Comparison of ENCODE assay signal across 19 mouse cellular contexts in genomic region chr9:62281991-62282390, GRCm38 (mm10). TPM values are rescaled to one million over a fixed set of nuclear protein-coding genes. Genes with fewer than 3 reads are reported as not detected.
"Had no signal": no experiment of that assay in that cellular context is flagged by ENCODE, and none has a peak within 500 bp of the region (broad histone marks: within the 10 kb centered on the region; RNA-seq: fewer than 3 reads in every experiment).

Gene Spesp1, minus strand, starts transcription at chr9:62282208.

- H3K4me1 ChIP-seq: limb, embryonic 12.5 days; liver, embryonic 13.5 days; lung, embryonic 15.5 days; midbrain, embryonic 15.5 days; neural tube, embryonic 12.5 days had no signal

- H3K4me2 ChIP-seq: limb, embryonic 12.5 days; liver, embryonic 13.5 days; lung, embryonic 15.5 days; midbrain, embryonic 15.5 days; neural tube, embryonic 12.5 days had no signal

- ATAC-seq: liver, postnatal 0 days; midbrain, embryonic 15.5 days had no signal

- H3K4me3 ChIP-seq: layer of hippocampus, adult 2 months; limb, embryonic 12.5 days; liver, embryonic 13.5 days; lung, embryonic 15.5 days; midbrain, embryonic 15.5 days; neural tube, embryonic 12.5 days had no signal

- H3K36me3 ChIP-seq: limb, embryonic 12.5 days; liver, embryonic 13.5 days; lung, embryonic 15.5 days; midbrain, embryonic 15.5 days; neural tube, embryonic 12.5 days had no signal

- H3K27ac ChIP-seq: layer of hippocampus, adult 2 months; limb, embryonic 12.5 days; liver, embryonic 13.5 days; lung, embryonic 15.5 days; macrophage; midbrain, embryonic 15.5 days; neural tube, embryonic 12.5 days had no signal

- H3K27me3 ChIP-seq: limb, embryonic 12.5 days; liver, embryonic 13.5 days; lung, embryonic 15.5 days; midbrain, embryonic 15.5 days; neural tube, embryonic 12.5 days had no signal

- DNase-seq: kidney, postnatal 10 days; kidney, postnatal 4 days; liver; liver, embryonic 13.5 days; liver, postnatal 0 days; lung, postnatal 14 days; retina, postnatal 1 day; right cerebral cortex, postnatal 14 days; thymus, postnatal 36 days had no signal

- H3K9me3 ChIP-seq: limb, embryonic 12.5 days; liver, embryonic 13.5 days; lung, embryonic 15.5 days; midbrain, embryonic 15.5 days; neural tube, embryonic 12.5 days had no signal

- H3K9ac ChIP-seq: limb, embryonic 12.5 days; liver, embryonic 13.5 days; liver, postnatal 0 days; lung, embryonic 15.5 days; midbrain, embryonic 15.5 days; neural tube, embryonic 12.5 days had no signal

RNA-seq across cellular contexts. Expression of gene Spesp1, which starts in this region (rescaled TPM):
- polyA plus RNA-seq: kidney, embryonic 14.5 days; limb, embryonic 12.5 days; liver, embryonic 13.5 days; liver, postnatal 0 days; lung, embryonic 15.5 days; macrophage; midbrain, embryonic 15.5 days; neural tube, embryonic 12.5 days; small intestine, adult 2 months; stomach, embryonic 16.5 days; thymus, postnatal 0 days had no signal
